Mouse (Mus musculus): Measurements from ENCODE around the gene Tec. TPM values are rescaled to one million over a fixed set of nuclear protein-coding genes. Genes with fewer than 3 reads are reported as not detected.

Gene Tec
- total RNA-seq, 2 experiments from 2014 or later = 23.4 to 33.4 TPM

GRCm38 (mm10) chr5:72893987-72894386 is 25.7 kb upstream of the Tec start:
- ATAC-seq (replicated peaks; ENCODE audit: poor library complexity) = peak; percentile 56

GRCm38 (mm10) chr5:72891534-72891933 is 23.3 kb upstream of the Tec start:
- ATAC-seq (replicated peaks; ENCODE audit: poor library complexity) = peak; percentile 95

GRCm38 (mm10) chr5:72888260-72888659 is 20.0 kb upstream of the Tec start:
- ATAC-seq (replicated peaks; ENCODE audit: poor library complexity) = no peak

GRCm38 (mm10) chr5:72886458-72887222 is 18.4 kb upstream of the Tec start:
- no peak for ATAC-seq (replicated peaks; ENCODE audit: poor library complexity)

- peak; percentile 81 for ATAC-seq (replicated peaks; ENCODE audit: poor library complexity)
These were observed 15.4 kb upstream of the Tec start for GRCm38 (mm10) chr5:72883706-72884105.

- ATAC-seq (replicated peaks; ENCODE audit: poor library complexity) = peak; percentile 75
These were observed 14.1 kb upstream of the Tec start for GRCm38 (mm10) chr5:72882412-72882765.

- ATAC-seq (replicated peaks; ENCODE audit: poor library complexity) = no peak
These were observed 13.6 kb upstream of the Tec start for GRCm38 (mm10) chr5:72881748-72882411.

- peak; percentile 53 for ATAC-seq (replicated peaks; ENCODE audit: poor library complexity)
These were observed 11.5 kb upstream of the Tec start for GRCm38 (mm10) chr5:72879736-72880135.

GRCm38 (mm10) chr5:72871114-72871513 is 2.8 kb upstream of the Tec start:
- no peak for ATAC-seq (replicated peaks; ENCODE audit: poor library complexity)

- no peak for ATAC-seq (replicated peaks; ENCODE audit: poor library complexity)
These were observed 1.7 kb upstream of the Tec start for GRCm38 (mm10) chr5:72869779-72870608.

GRCm38 (mm10) chr5:72867036-72867672 is 1.1 kb downstream of the Tec start:
- peak; percentile 15; the same call in 1 of the 2 replicates for ATAC-seq (replicated peaks; ENCODE audit: poor library complexity)

GRCm38 (mm10) chr5:72866260-72866905 is 1.9 kb downstream of the Tec start:
- ATAC-seq (replicated peaks; ENCODE audit: poor library complexity) = no peak

GRCm38 (mm10) chr5:72864654-72865178 is 3.6 kb downstream of the Tec start:
- ATAC-seq (replicated peaks; ENCODE audit: poor library complexity) = no peak

- peak; percentile 30 for ATAC-seq (replicated peaks; ENCODE audit: poor library complexity)
These were observed 5.1 kb downstream of the Tec start for GRCm38 (mm10) chr5:72863166-72863565.

- peak; percentile 58 for ATAC-seq (replicated peaks; ENCODE audit: poor library complexity)
These were observed 6.4 kb downstream of the Tec start for GRCm38 (mm10) chr5:72861726-72862385.

GRCm38 (mm10) chr5:72860899-72861298 is 7.4 kb downstream of the Tec start:
- ATAC-seq (replicated peaks; ENCODE audit: poor library complexity) = no peak

- no peak for ATAC-seq (replicated peaks; ENCODE audit: poor library complexity)
These were observed 10.0 kb downstream of the Tec start for GRCm38 (mm10) chr5:72858306-72858705.

GRCm38 (mm10) chr5:72857756-72858155 is 10.5 kb downstream of the Tec start:
- peak; percentile 45 for ATAC-seq (replicated peaks; ENCODE audit: poor library complexity)

- no peak for ATAC-seq (replicated peaks; ENCODE audit: poor library complexity)
These were observed 11.9 kb downstream of the Tec start for GRCm38 (mm10) chr5:72856255-72856878.
